ENCODE assay signal across 16 mouse cellular contexts in the genomic region with DNA sequence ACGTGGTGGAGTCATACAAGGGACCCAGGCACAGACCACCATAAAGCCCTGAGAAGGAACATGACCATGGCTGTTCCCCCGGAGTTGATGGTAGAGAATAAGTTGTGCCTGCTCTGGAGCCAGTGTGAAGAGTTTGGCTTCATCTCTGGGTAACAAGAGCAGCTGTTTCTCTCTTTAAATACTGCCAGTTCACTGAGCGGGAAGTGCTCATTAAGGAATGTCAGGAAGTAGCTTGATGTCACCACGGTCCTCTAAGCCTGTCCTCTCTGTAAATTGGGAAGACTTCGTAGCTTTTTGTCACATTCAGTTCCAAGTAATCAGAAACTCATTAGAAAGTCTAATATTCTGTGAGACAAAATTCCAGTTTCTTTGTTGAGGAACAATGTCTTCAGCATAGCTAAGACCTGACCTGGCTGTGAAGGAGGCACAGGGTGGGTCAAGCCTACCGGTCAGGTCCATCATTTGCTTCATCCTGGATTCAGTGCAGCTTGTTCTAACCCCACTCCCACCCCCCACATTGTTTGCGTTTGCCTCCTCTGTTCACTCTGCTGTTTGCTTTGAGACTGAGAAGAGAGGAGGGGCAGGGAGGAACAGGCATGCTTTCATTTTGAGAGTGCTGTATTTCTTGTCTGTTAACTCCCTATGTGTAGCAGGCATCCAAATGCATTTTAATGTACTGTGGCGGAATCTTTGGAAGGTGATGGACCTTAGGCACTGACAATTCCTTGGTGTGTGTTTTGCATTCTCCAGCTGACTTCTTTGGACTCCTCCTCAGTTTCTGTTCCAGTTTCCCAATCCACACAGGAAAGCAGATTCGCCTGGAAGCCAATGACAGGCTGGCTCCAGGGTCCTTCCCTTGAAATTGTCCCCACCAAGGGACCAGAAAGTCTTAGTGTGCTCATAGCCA.
A peak's percentile ranks its signal among the peaks of the same experiment; 100 is the strongest.
DNase-seq lines count a peak whose midpoint lies in the region; ATAC-seq lines count a peak whose summit lies in the region.
"Had no signal": no experiment of that assay in that cellular context is flagged by ENCODE, and none has a peak within 500 bp of the region (broad histone marks: within the 10 kb centered on the region; RNA-seq: fewer than 3 reads in every experiment).

No protein-coding gene starts in this region.

- no peaks in the 10 kb centered on the region for H3K27me3 ChIP-seq in kidney, embryonic 15.5 days
- no peaks in the 10 kb centered on the region for H3K27me3 ChIP-seq in midbrain, embryonic 14.5 days (ENCODE audit: control insufficient read depth, insufficient read depth, low read length)
- H3K27me3 ChIP-seq: heart, embryonic 15.5 days; hindbrain, embryonic 15.5 days had no signal

- H3K9ac ChIP-seq in kidney, embryonic 15.5 days, result no peak overlapping the region
- H3K9ac ChIP-seq in midbrain, embryonic 14.5 days (replicated peaks; ENCODE audit: low read length), result no peak overlapping the region
- H3K9ac ChIP-seq: heart, embryonic 15.5 days; hindbrain, embryonic 15.5 days had no signal

- no peaks in the 10 kb centered on the region for H3K36me3 ChIP-seq in kidney, embryonic 15.5 days
- no peaks in the 10 kb centered on the region for H3K36me3 ChIP-seq in midbrain, embryonic 14.5 days (ENCODE audit: control insufficient read depth, insufficient read depth, low read length)
- H3K36me3 ChIP-seq: heart, embryonic 15.5 days; hindbrain, embryonic 15.5 days had no signal

- no peaks in the 10 kb centered on the region for H3K9me3 ChIP-seq in kidney, embryonic 15.5 days (replicated peaks)
- no peaks in the 10 kb centered on the region for H3K9me3 ChIP-seq in midbrain, embryonic 14.5 days (ENCODE audit: control insufficient read depth, low read length)
- H3K9me3 ChIP-seq: heart, embryonic 15.5 days; hindbrain, embryonic 15.5 days had no signal

- H3K4me2 ChIP-seq in kidney, embryonic 15.5 days, result no peak overlapping the region
- no peak overlapping the region for H3K4me2 ChIP-seq in midbrain, embryonic 14.5 days (ENCODE audit: low read length)
- H3K4me2 ChIP-seq: heart, embryonic 15.5 days; hindbrain, embryonic 15.5 days had no signal

- H3K27ac ChIP-seq in kidney, embryonic 15.5 days, result no peak overlapping the region
- H3K27ac ChIP-seq in midbrain, embryonic 14.5 days (replicated peaks; ENCODE audit: low read depth, low read length), result no peak overlapping the region
- H3K27ac ChIP-seq: heart, embryonic 15.5 days; hindbrain, embryonic 15.5 days; macrophage had no signal

- no peak overlapping the region for H3K4me3 ChIP-seq in kidney, embryonic 15.5 days (replicated peaks)
- no peak overlapping the region for H3K4me3 ChIP-seq in midbrain, embryonic 14.5 days (replicated peaks; ENCODE audit: low read depth, low read length)
- H3K4me3 ChIP-seq: heart, embryonic 15.5 days; hindbrain, embryonic 15.5 days had no signal

- peak; percentile 74 for ATAC-seq in kidney, embryonic 15.5 days (replicated peaks; ENCODE audit: low FRiP score)
- no peak for ATAC-seq in midbrain, embryonic 14.5 days (ENCODE audit: low FRiP score, low TSS enrichment)
- ATAC-seq: CD4-positive, CD25-positive, alpha-beta regulatory T cell, adult 4 months had no signal

- no peaks in the 10 kb centered on the region; the same call in 1 of the 2 replicates for H3K4me1 ChIP-seq in kidney, embryonic 15.5 days
- H3K4me1 ChIP-seq in midbrain, embryonic 14.5 days (ENCODE audit: control insufficient read depth, insufficient read depth, low read length), result no peaks in the 10 kb centered on the region; the same call in 1 of the 2 replicates
- H3K4me1 ChIP-seq: heart, embryonic 15.5 days; hindbrain, embryonic 15.5 days had no signal

- DNase-seq in kidney, adult 9 months, result no peak
- peak; percentile 56 for DNase-seq in R1 (ENCODE audit: low read depth, low spot score)
- DNase-seq in embryo, embryonic 10.5 days (ENCODE audit: low spot score), result peak; percentile 12
- peak; percentile 6 for DNase-seq in midbrain, embryonic 14.5 days
- no peak for DNase-seq in frontal cortex, postnatal 36 days (ENCODE audit: low spot score in 2 of 2)
- no peak for DNase-seq in right cerebral cortex, adult 2 months (ENCODE audit: low spot score in 2 of 2)
- DNase-seq: cerebellum, adult 18-20 months; kidney, adult 8-10 months; liver; lung, adult 2 months; thymus, adult 2 months had no signal

- 40% methylated on average over 9 of the region's 9 CpGs for WGBS in kidney, embryonic 15.5 days
- 36% methylated on average over 9 of the region's 9 CpGs for WGBS in midbrain, embryonic 14.5 days

Comparison
In these comparisons a context has a peak if more than half of its experiments do, and no peak if none do; other contexts are left out.
1. DNase-seq: peak in R1 (single experiment), embryo, embryonic 10.5 days (single experiment) and midbrain, embryonic 14.5 days (single experiment); none in kidney, adult 9 months (single experiment), frontal cortex, postnatal 36 days (0 of 2) and right cerebral cortex, adult 2 months (0 of 2).